Mouse (Mus musculus): ENCODE results near the gene Rpl12. TPM values are rescaled to one million over a fixed set of nuclear protein-coding genes. Genes with fewer than 3 reads are reported as not detected.

The Rpl12 gene
- 100 to 1,000 TPM; 152 to 181 TPM for total RNA-seq (2023)

GRCm38 (mm10) chr2:32961192-32961995 lies at the start of gene Rpl12, which contains the start of gene Lrsam1:
Gene Rpl12 (plus strand): TSS chr2:32961559.
Gene Lrsam1 (minus strand): TSS chr2:32961614.

GRCm38 (mm10) chr2:32981725-32982271 lies 20.4 kb downstream of the Rpl12 start, which contains the start of gene Slc2a8:
Gene Slc2a8 (minus strand): TSS chr2:32982083.

Other genes starting within 250 kb of the Rpl12 start
- gene Cdk9, start 248.5 kb upstream of the Rpl12 start, total RNA-seq (2023): 100 to 1,000 TPM; 122 to 147 TPM
- gene Sh2d3c, start 240.5 kb upstream of the Rpl12 start, total RNA-seq (2023): 100 to 1,000 TPM; 210 to 224 TPM
- not detected for gene 6330409D20Rik, start 220.5 kb upstream of the Rpl12 start, total RNA-seq (2023)
- gene Tor2a, start 204.3 kb upstream of the Rpl12 start, total RNA-seq (2023): 10 to 100 TPM; 17.1 to 21.4 TPM
- not detected for gene Ttc16, start 185.9 kb upstream of the Rpl12 start, total RNA-seq (2023)
- gene Ptrh1, start 185.8 kb upstream of the Rpl12 start, total RNA-seq (2023): 1 to 10 TPM; 1.7 TPM
- not detected for gene Cfap157, start 177.1 kb upstream of the Rpl12 start, total RNA-seq (2023)
- 1 to 10 TPM in 1 of 2 experiments, under 1 TPM in 1; 0.86 to 1.3 TPM for gene Stxbp1, start 114.3 kb upstream of the Rpl12 start, total RNA-seq (2023)
- 10 to 100 TPM; 20.2 to 26.0 TPM for gene Fam129b, start 85.4 kb upstream of the Rpl12 start, total RNA-seq (2023)
- 10 to 100 TPM; 25.7 to 38.1 TPM for gene Lrsam1, start 55 bp downstream of the Rpl12 start, total RNA-seq (2023)
- 1 to 10 TPM; 4.5 to 8.4 TPM for gene Slc2a8, start 20.5 kb downstream of the Rpl12 start, total RNA-seq (2023)
- gene Garnl3, start 170.1 kb downstream of the Rpl12 start, total RNA-seq (2023): under 1 TPM; 0.35 to 0.97 TPM

Measured in neutrophil, adult 83 days (primary cell).